Mouse (Mus musculus): Measurements from ENCODE around the gene Clec16a. TPM values are rescaled to one million over a fixed set of nuclear protein-coding genes. Genes with fewer than 3 reads are reported as not detected.
A peak's percentile ranks its signal among the peaks of the same experiment; 100 is the strongest.

Gene Clec16a
- 10 to 100 TPM; 37.2 to 55.9 (median 51.3) TPM for total RNA-seq (2022)

- peak; percentile 97 for DNase-seq
These were observed at the start of gene Clec16a for GRCm38 (mm10) chr16:10544995-10545622. Gene Clec16a, plus strand, starts transcription at chr16:10545339.

GRCm38 (mm10) chr16:10495824-10496298, 49.3 kb upstream of the Clec16a start:
- DNase-seq = no peak

- DNase-seq = no peak
These were observed 47.0 kb upstream of the Clec16a start for GRCm38 (mm10) chr16:10498096-10498602.

- DNase-seq = no peak
These were observed 46.0 kb upstream of the Clec16a start for GRCm38 (mm10) chr16:10499122-10499521.

GRCm38 (mm10) chr16:10501865-10502264, 43.3 kb upstream of the Clec16a start:
- no peak for DNase-seq

- DNase-seq = no peak
These were observed 42.1 kb upstream of the Clec16a start for GRCm38 (mm10) chr16:10503058-10503457.

GRCm38 (mm10) chr16:10507445-10507844, 37.7 kb upstream of the Clec16a start:
- no peak for DNase-seq

- no peak for DNase-seq
These were observed 36.4 kb upstream of the Clec16a start for GRCm38 (mm10) chr16:10508691-10509090.

GRCm38 (mm10) chr16:10510477-10511133, 34.5 kb upstream of the Clec16a start:
- DNase-seq = no peak

GRCm38 (mm10) chr16:10511134-10511520, 34.0 kb upstream of the Clec16a start:
- no peak for DNase-seq

- no peak for DNase-seq
These were observed 29.1 kb upstream of the Clec16a start for GRCm38 (mm10) chr16:10515953-10516572.

GRCm38 (mm10) chr16:10518030-10518429, 27.1 kb upstream of the Clec16a start:
- DNase-seq = no peak

- no peak for DNase-seq
These were observed 24.1 kb upstream of the Clec16a start for GRCm38 (mm10) chr16:10520908-10521614.

- DNase-seq = no peak
These were observed 22.3 kb upstream of the Clec16a start for GRCm38 (mm10) chr16:10522811-10523210.

- no peak for DNase-seq
These were observed 21.5 kb upstream of the Clec16a start for GRCm38 (mm10) chr16:10523650-10524049.

- DNase-seq = no peak
These were observed 20.1 kb upstream of the Clec16a start for GRCm38 (mm10) chr16:10524866-10525609.

- DNase-seq = no peak
These were observed 19.5 kb upstream of the Clec16a start for GRCm38 (mm10) chr16:10525610-10525980.

- no peak for DNase-seq
These were observed 18.0 kb upstream of the Clec16a start for GRCm38 (mm10) chr16:10527046-10527644.

GRCm38 (mm10) chr16:10528382-10528781, 16.8 kb upstream of the Clec16a start:
- no peak for DNase-seq

- no peak for DNase-seq
These were observed 15.0 kb upstream of the Clec16a start for GRCm38 (mm10) chr16:10530179-10530578.

GRCm38 (mm10) chr16:10533781-10534180, 11.4 kb upstream of the Clec16a start:
- DNase-seq = no peak

GRCm38 (mm10) chr16:10534567-10534966, 10.6 kb upstream of the Clec16a start:
- no peak for DNase-seq

All from adrenal gland, adult 8-10 months (tissue).